9 mouse cellular contexts compared by ENCODE assay signal in genomic region chr15:100845049-100845879, GRCm38 (mm10). TPM values are rescaled to one million over a fixed set of nuclear protein-coding genes. Genes with fewer than 3 reads are reported as not detected.
DNase-seq lines count a peak whose midpoint lies in the region; ATAC-seq lines count a peak whose summit lies in the region.
"Had no signal": no experiment of that assay in that cellular context is flagged by ENCODE, and none has a peak within 500 bp of the region (broad histone marks: within the 10 kb centered on the region; RNA-seq: fewer than 3 reads in every experiment).

No protein-coding gene starts in this region.

- peaks cover 9% of the 10 kb centered on the region for H3K4me1 ChIP-seq in neural tube, embryonic 15.5 days
- H3K4me1 ChIP-seq in embryonic facial prominence, embryonic 11.5 days (ENCODE audit: control insufficient read depth, insufficient read depth, low read length): peaks cover 2% of the 10 kb centered on the region; the same call in 1 of the 2 replicates
- H3K4me1 ChIP-seq in kidney, embryonic 14.5 days (ENCODE audit: control insufficient read depth, insufficient read depth, low read length): peaks cover 8% of the 10 kb centered on the region; the same call in 1 of the 2 replicates
- H3K4me1 ChIP-seq: liver, embryonic 15.5 days had no signal

- H3K27me3 ChIP-seq in neural tube, embryonic 15.5 days (replicated peaks): no peaks in the 10 kb centered on the region
- no peaks in the 10 kb centered on the region for H3K27me3 ChIP-seq in embryonic facial prominence, embryonic 11.5 days (ENCODE audit: control insufficient read depth, insufficient read depth, low read length)
- no peaks in the 10 kb centered on the region for H3K27me3 ChIP-seq in kidney, embryonic 14.5 days (ENCODE audit: control insufficient read depth, insufficient read depth, low read length)
- H3K27me3 ChIP-seq: liver, embryonic 15.5 days had no signal

- H3K4me2 ChIP-seq in neural tube, embryonic 15.5 days: no peak overlapping the region
- no peak overlapping the region for H3K4me2 ChIP-seq in embryonic facial prominence, embryonic 11.5 days (ENCODE audit: low read depth, low read length)
- H3K4me2 ChIP-seq in kidney, embryonic 14.5 days (replicated peaks; ENCODE audit: low read depth, low read length): no peak overlapping the region
- H3K4me2 ChIP-seq: liver, embryonic 15.5 days had no signal

- DNase-seq in neural tube, embryonic 10.5 days (ENCODE audit: extremely low spot score, low spot score): peak; percentile 58
- peak; percentile 49 for DNase-seq in embryonic facial prominence, embryonic 11.5 days (ENCODE audit: low spot score)
- DNase-seq in lung, postnatal 36 days: peak; percentile 66
- peak; percentile 94 for DNase-seq in thymus, postnatal 0 days (ENCODE audit: low spot score)
- DNase-seq in urinary bladder, adult 18-20 months (ENCODE audit: low spot score in 2 of 2): no peak
- DNase-seq in adrenal gland, postnatal 25 days: no peak

- H3K9ac ChIP-seq in neural tube, embryonic 15.5 days (replicated peaks): no peak overlapping the region
- H3K9ac ChIP-seq in embryonic facial prominence, embryonic 11.5 days (replicated peaks; ENCODE audit: low read length): no peak overlapping the region
- no peak overlapping the region for H3K9ac ChIP-seq in kidney, embryonic 14.5 days (ENCODE audit: low read depth, low read length)
- H3K9ac ChIP-seq: liver, embryonic 15.5 days had no signal

- 56% methylated on average over 26 of the region's 26 CpGs for WGBS in neural tube, embryonic 15.5 days
- 27% methylated on average over 26 of the region's 26 CpGs for WGBS in embryonic facial prominence, embryonic 11.5 days
- 44% methylated on average over 26 of the region's 26 CpGs for WGBS in kidney, embryonic 14.5 days

- no peak overlapping the region for H3K4me3 ChIP-seq in neural tube, embryonic 15.5 days (replicated peaks)
- no peak overlapping the region for H3K4me3 ChIP-seq in embryonic facial prominence, embryonic 11.5 days (ENCODE audit: low read depth, low read length)
- H3K4me3 ChIP-seq in kidney, embryonic 14.5 days (ENCODE audit: low read length): no peak overlapping the region
- H3K4me3 ChIP-seq: liver, embryonic 15.5 days had no signal

- no peak overlapping the region for H3K27ac ChIP-seq in neural tube, embryonic 15.5 days (replicated peaks)
- H3K27ac ChIP-seq in embryonic facial prominence, embryonic 11.5 days (replicated peaks; ENCODE audit: low read depth, low read length): peak overlapping the region; percentile 28; the same call in 1 of the 2 replicates
- H3K27ac ChIP-seq in kidney, embryonic 14.5 days (ENCODE audit: low read depth, low read length): 0 out of 2 replicates have a peak overlapping the region, but pooled peaks have one; percentile 7
- H3K27ac ChIP-seq: liver, embryonic 15.5 days had no signal

- H3K9me3 ChIP-seq in neural tube, embryonic 15.5 days (replicated peaks): no peaks in the 10 kb centered on the region
- H3K9me3 ChIP-seq in embryonic facial prominence, embryonic 11.5 days (replicated peaks; ENCODE audit: control insufficient read depth, low read length): no peaks in the 10 kb centered on the region
- H3K9me3 ChIP-seq in kidney, embryonic 14.5 days (ENCODE audit: control insufficient read depth, low read length): peaks cover 6% of the 10 kb centered on the region; the same call in 1 of the 2 replicates
- H3K9me3 ChIP-seq: liver, embryonic 15.5 days had no signal

- no peaks in the 10 kb centered on the region for H3K36me3 ChIP-seq in neural tube, embryonic 15.5 days
- no peaks in the 10 kb centered on the region for H3K36me3 ChIP-seq in embryonic facial prominence, embryonic 11.5 days (replicated peaks; ENCODE audit: control insufficient read depth, insufficient read depth, low read depth, low read length)
- no peaks in the 10 kb centered on the region for H3K36me3 ChIP-seq in kidney, embryonic 14.5 days (ENCODE audit: control insufficient read depth, insufficient read depth, low read length)
- H3K36me3 ChIP-seq: liver, embryonic 15.5 days had no signal

- ATAC-seq in neural tube, embryonic 15.5 days (ENCODE audit: low FRiP score): no peak
- no peak; the same call in 1 of the 2 replicates for ATAC-seq in embryonic facial prominence, embryonic 11.5 days (replicated peaks; ENCODE audit: insufficient number of reproducible peaks, low FRiP score, low TSS enrichment, low read depth)
- peak; percentile 43; the same call in 1 of the 2 replicates for ATAC-seq in kidney, embryonic 14.5 days (ENCODE audit: low FRiP score, low TSS enrichment)

RNA-seq across cellular contexts. Expression of gene Scn8a, which starts 24.4 kb away (rescaled TPM):
- 24.9 and 29.2 TPM in 2 replicates for polyA plus RNA-seq in neural tube, embryonic 15.5 days (2015; fragmentation: Nextera tagmentation; extraction: Ambion mirVana)
- polyA plus RNA-seq in embryonic facial prominence, embryonic 11.5 days (2014; fragmentation: Nextera tagmentation; extraction: Ambion mirVana): 5.6 and 8.2 TPM in 2 replicates
- polyA plus RNA-seq in kidney, embryonic 14.5 days (2014; fragmentation: Nextera tagmentation; extraction: Ambion mirVana): 15.1 and 18.4 TPM in 2 replicates
- polyA plus RNA-seq in thymus, postnatal 0 days (2015; fragmentation: Nextera tagmentation; extraction: Ambion mirVana): 2.0 and 2.1 TPM in 2 replicates
- total RNA-seq in adrenal gland, postnatal 25 days (2021): 4.4 and 4.8 TPM in 2 replicates

Comparison
In these comparisons a context has a peak if more than half of its experiments do, and no peak if none do; other contexts are left out.
1. DNase-seq: peak in neural tube, embryonic 10.5 days (single experiment), embryonic facial prominence, embryonic 11.5 days (single experiment), lung, postnatal 36 days (single experiment) and thymus, postnatal 0 days (single experiment); none in urinary bladder, adult 18-20 months (0 of 2) and adrenal gland, postnatal 25 days (single experiment).